In the genomic region with DNA sequence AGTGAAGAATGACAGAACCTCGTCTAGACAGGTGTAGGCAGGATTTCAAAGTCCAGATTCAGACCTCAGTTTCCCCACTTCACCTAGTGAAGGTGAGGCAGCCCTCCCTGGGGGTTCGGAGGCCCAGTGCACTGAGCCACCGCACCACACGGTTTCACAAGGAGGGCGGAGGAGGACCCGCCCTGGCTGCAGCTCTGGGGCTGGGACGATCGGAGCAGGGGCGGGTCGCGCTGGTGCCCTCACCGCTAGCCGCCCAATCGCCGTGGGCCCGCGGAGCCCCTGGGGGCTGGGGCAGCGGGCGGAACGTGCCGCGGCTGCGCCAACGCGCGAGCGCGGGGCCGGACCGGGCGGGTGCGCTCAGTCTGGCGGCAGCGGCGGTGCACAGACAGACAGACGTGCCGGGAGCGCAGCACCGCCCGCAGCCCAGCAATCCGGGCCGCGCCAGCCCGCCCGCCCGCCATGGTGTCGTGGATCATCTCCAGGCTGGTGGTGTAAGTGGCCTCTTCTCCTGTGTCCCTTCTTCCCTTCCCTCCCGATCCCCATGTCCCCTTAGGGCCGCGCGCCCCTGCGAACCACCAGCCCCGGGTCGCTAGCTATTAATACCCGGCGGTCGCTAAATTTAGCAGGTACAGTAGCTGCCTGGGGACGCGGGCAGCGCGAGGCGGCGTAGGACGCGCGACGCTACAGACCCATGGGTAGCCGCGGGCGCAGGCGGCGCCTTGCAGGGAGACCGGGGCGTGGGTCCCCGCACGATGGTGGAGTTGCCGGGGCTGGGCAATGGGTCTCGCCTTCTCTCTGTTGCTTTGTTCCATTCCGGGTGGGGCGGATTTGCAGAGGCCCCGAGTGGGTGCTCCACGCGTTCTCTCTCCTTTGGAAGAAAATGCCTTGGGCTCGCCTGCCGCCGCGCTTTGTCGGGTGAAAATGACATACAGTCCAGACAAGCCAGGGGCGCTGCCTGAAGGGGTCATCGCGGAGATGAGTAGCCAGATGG, we compare ENCODE assay signal across 8 mouse cellular contexts. TPM values are rescaled to one million over a fixed set of nuclear protein-coding genes. Genes with fewer than 3 reads are reported as not detected.
DNase-seq lines count a peak whose midpoint lies in the region; ATAC-seq and TF ChIP-seq lines count a peak whose summit lies in the region.

Gene Reep1, plus strand, starts transcription at position 51 of the 991 bp plus-strand sequence.

- TF ChIP-seq POLR2A in bone marrow, adult 2 months (IDR thresholded peaks at IDR 0.05; ENCODE audit: borderline replicate concordance, control insufficient read depth, low read depth, low read length), result no peak
- peak; percentile 60; the same call in 1 of the 2 replicates for TF ChIP-seq POLR2A in olfactory bulb, adult 2 months (IDR thresholded peaks at IDR 0.05; ENCODE audit: insufficient read depth, low read depth, low read length)

- peak; percentile 89 for ATAC-seq in embryonic facial prominence, embryonic 15.5 days (ENCODE audit: insufficient number of reproducible peaks, low FRiP score, low TSS enrichment, low read depth)
- peak; percentile 83 for ATAC-seq in heart, embryonic 11.5 days (replicated peaks; ENCODE audit: insufficient number of reproducible peaks, low FRiP score, low TSS enrichment)
- ATAC-seq in liver, embryonic 14.5 days (ENCODE audit: insufficient read depth), result peak; percentile 87

- DNase-seq in kidney, postnatal 14 days, result peak; percentile 66
- DNase-seq in liver, embryonic 14.5 days (ENCODE audit: low read depth in 3 of 3, low spot score in 3 of 3), result peak; percentile 10 to 15 (median 12)
- peak; percentile 37 for DNase-seq in urinary bladder, postnatal 14 days (ENCODE audit: low spot score)

- no peak within 1 kb of the TSS; the same call in 1 of the 2 replicates for H3K27ac ChIP-seq in bone marrow, adult 2 months (ENCODE audit: control insufficient read depth, insufficient read depth, low read depth, low read length, poor library complexity)
- no peak within 1 kb of the TSS for H3K27ac ChIP-seq in embryonic facial prominence, embryonic 15.5 days (replicated peaks)
- H3K27ac ChIP-seq in heart, embryonic 11.5 days (ENCODE audit: low read depth, low read length), result peak within 1 kb of the TSS; percentile 86
- H3K27ac ChIP-seq in liver, embryonic 14.5 days, result no peak within 1 kb of the TSS
- H3K27ac ChIP-seq in olfactory bulb, adult 2 months (ENCODE audit: insufficient read depth, low read depth, low read length), result peak within 1 kb of the TSS; percentile 77

- peaks cover 17% of the 10 kb centered on the region for H3K4me1 ChIP-seq in E14TG2a.4 (replicated peaks; ENCODE audit: low read depth, low read length)
- no peaks in the 10 kb centered on the region for H3K4me1 ChIP-seq in bone marrow, adult 2 months (ENCODE audit: control insufficient read depth, insufficient read depth, low read length)
- H3K4me1 ChIP-seq in embryonic facial prominence, embryonic 15.5 days, result peaks cover 7% of the 10 kb centered on the region; the same call in 1 of the 2 replicates
- H3K4me1 ChIP-seq in heart, embryonic 11.5 days (ENCODE audit: control insufficient read depth, insufficient read depth, low read length), result peaks cover 8% of the 10 kb centered on the region
- H3K4me1 ChIP-seq in liver, embryonic 14.5 days (replicated peaks; ENCODE audit: control insufficient read depth in 2 of 2, insufficient read depth in 2 of 2, low read length in 1 of 2), result no peaks in the 10 kb centered on the region; a peak in 1 of 4 replicates
- peaks cover 13% of the 10 kb centered on the region for H3K4me1 ChIP-seq in olfactory bulb, adult 2 months (ENCODE audit: control insufficient read depth, insufficient read depth, low read length)

- no peaks in the 10 kb centered on the region for H3K36me3 ChIP-seq in E14TG2a.4 (ENCODE audit: insufficient read depth, low read length)
- no peaks in the 10 kb centered on the region for H3K36me3 ChIP-seq in embryonic facial prominence, embryonic 15.5 days
- no peaks in the 10 kb centered on the region for H3K36me3 ChIP-seq in heart, embryonic 11.5 days (ENCODE audit: control insufficient read depth, insufficient read depth, low read length)
- no peaks in the 10 kb centered on the region for H3K36me3 ChIP-seq in liver, embryonic 14.5 days (replicated peaks; ENCODE audit: control insufficient read depth, insufficient read depth, low read depth)

- peaks cover 63% of the 10 kb centered on the region for H3K27me3 ChIP-seq in E14TG2a.4 (ENCODE audit: insufficient read depth, low read length)
- peaks cover 21% of the 10 kb centered on the region for H3K27me3 ChIP-seq in embryonic facial prominence, embryonic 15.5 days
- H3K27me3 ChIP-seq in heart, embryonic 11.5 days (ENCODE audit: control insufficient read depth, insufficient read depth, low read length), result peaks cover 4% of the 10 kb centered on the region; the same call in 1 of the 2 replicates
- peaks cover 20% of the 10 kb centered on the region for H3K27me3 ChIP-seq in liver, embryonic 14.5 days (ENCODE audit: control insufficient read depth, insufficient read depth, low read length)

- no peak for TF ChIP-seq EP300 in liver, embryonic 14.5 days (IDR thresholded peaks at IDR 0.05; ENCODE audit: low read depth)

- peak within 1 kb of the TSS; percentile 85 for H3K4me2 ChIP-seq in embryonic facial prominence, embryonic 15.5 days (replicated peaks)
- peak within 1 kb of the TSS; percentile 89 for H3K4me2 ChIP-seq in heart, embryonic 11.5 days
- H3K4me2 ChIP-seq in liver, embryonic 14.5 days (ENCODE audit: low read depth), result peak within 1 kb of the TSS; percentile 68

- no peaks in the 10 kb centered on the region for H3K9me3 ChIP-seq in E14TG2a.4 (ENCODE audit: low read length)
- no peaks in the 10 kb centered on the region for H3K9me3 ChIP-seq in embryonic facial prominence, embryonic 15.5 days (replicated peaks)
- no peaks in the 10 kb centered on the region for H3K9me3 ChIP-seq in heart, embryonic 11.5 days (replicated peaks; ENCODE audit: control insufficient read depth, low read length)
- no peaks in the 10 kb centered on the region for H3K9me3 ChIP-seq in liver, embryonic 14.5 days (ENCODE audit: control insufficient read depth, low read length)

- peak within 1 kb of the TSS; percentile 18 for H3K9ac ChIP-seq in embryonic facial prominence, embryonic 15.5 days
- H3K9ac ChIP-seq in heart, embryonic 11.5 days (ENCODE audit: low read depth, low read length), result peak within 1 kb of the TSS; percentile 75
- no peak within 1 kb of the TSS for H3K9ac ChIP-seq in liver, embryonic 14.5 days (replicated peaks)

- TF ChIP-seq CTCF in E14TG2a.4 (conservative IDR thresholded peaks at IDR 0.05; ENCODE audit: low read length), result no peak
- no peak for TF ChIP-seq CTCF in bone marrow, adult 2 months (IDR thresholded peaks at IDR 0.05; ENCODE audit: control insufficient read depth, insufficient read depth, low read length)
- no peak for TF ChIP-seq CTCF in liver, embryonic 14.5 days (IDR thresholded peaks at IDR 0.05; ENCODE audit: low read depth)
- no peak for TF ChIP-seq CTCF in olfactory bulb, adult 2 months (IDR thresholded peaks at IDR 0.05; ENCODE audit: insufficient read depth, low read depth, low read length)

- under 1% methylated on average over 91 of the region's 91 CpGs for WGBS in bone marrow, adult 2 months
- under 1% methylated on average over 87 of the region's 91 CpGs for WGBS in embryonic facial prominence, embryonic 15.5 days
- under 1% methylated on average over 79 of the region's 91 CpGs for WGBS in heart, embryonic 11.5 days (ENCODE audit: insufficient replicate concordance)
- under 1% methylated on average over 88 of the region's 91 CpGs for WGBS in liver, embryonic 14.5 days (ENCODE audit: insufficient replicate concordance)
- under 1% methylated on average over 91 of the region's 91 CpGs for WGBS in olfactory bulb, adult 2 months

- peak within 1 kb of the TSS; percentile 82 for H3K4me3 ChIP-seq in E14TG2a.4 (replicated peaks; ENCODE audit: low read length)
- peak within 1 kb of the TSS; percentile 10 for H3K4me3 ChIP-seq in bone marrow, adult 2 months (replicated peaks; ENCODE audit: control insufficient read depth, low read depth, low read length)
- peak within 1 kb of the TSS; percentile 56 for H3K4me3 ChIP-seq in embryonic facial prominence, embryonic 15.5 days (replicated peaks)
- H3K4me3 ChIP-seq in heart, embryonic 11.5 days (ENCODE audit: low read depth, low read length), result peak within 1 kb of the TSS; percentile 72
- H3K4me3 ChIP-seq in liver, embryonic 14.5 days (ENCODE audit: insufficient read depth in 1 of 2, low read depth in 2 of 2, low read length in 2 of 2), result peak within 1 kb of the TSS; percentile 52 to 61
- peak within 1 kb of the TSS; percentile 89 for H3K4me3 ChIP-seq in olfactory bulb, adult 2 months (ENCODE audit: insufficient read depth, low read depth, low read length)

RNA-seq across cellular contexts. Expression of gene Reep1, which starts in this region (rescaled TPM):
- polyA plus RNA-seq in bone marrow, adult 2 months (2011; ENCODE audit: insufficient read depth, insufficient read length, low replicate concordance, missing spikeins), result 0.90 TPM in 1 of 2 replicates, not detected in the other
- 17.2 and 18.7 TPM in 2 replicates for polyA plus RNA-seq in embryonic facial prominence, embryonic 15.5 days (2015; fragmentation: Nextera tagmentation; extraction: Ambion mirVana)
- 20.8 and 25.0 TPM in 2 replicates for polyA plus RNA-seq in heart, embryonic 11.5 days (2014; fragmentation: Nextera tagmentation; extraction: Ambion mirVana)
- 1.9 TPM in 2 replicates for polyA plus RNA-seq in liver, embryonic 14.5 days (2012; rRNA removed)
- 2.6 and 3.0 TPM in 2 replicates for polyA plus RNA-seq in liver, embryonic 14.5 days (2014; fragmentation: Nextera tagmentation; extraction: Ambion mirVana)
- not detected in 2 replicates for polyA plus RNA-seq in olfactory bulb, adult 2 months (2012; ENCODE audit: insufficient read depth, insufficient read length, low replicate concordance, missing spikeins)

Comparison
In these comparisons a context has a peak if more than half of its experiments do, and no peak if none do; other contexts are left out.
1. H3K4me3 ChIP-seq: peak in every context shown above with its lines; median percentile 89 in olfactory bulb, adult 2 months; 82 in E14TG2a.4; 72 in heart, embryonic 11.5 days; 56 in liver, embryonic 14.5 days; 56 in embryonic facial prominence, embryonic 15.5 days; 10 in bone marrow, adult 2 months.
2. H3K27ac ChIP-seq: peak in heart, embryonic 11.5 days (single experiment) and olfactory bulb, adult 2 months (single experiment); none in bone marrow, adult 2 months (single experiment), embryonic facial prominence, embryonic 15.5 days (single experiment) and liver, embryonic 14.5 days (single experiment).
3. DNase-seq: peak in every context shown above with its lines; median percentile 66 in kidney, postnatal 14 days; 37 in urinary bladder, postnatal 14 days; 12 in liver, embryonic 14.5 days.
4. Peak in every context shown above with its lines, with median percentiles within 50 percentile points of each other: ATAC-seq and H3K4me2 ChIP-seq.